Mouse (Mus musculus) T-helper 17 cell (primary cell): ENCODE results near the gene Cdv3.

Experiments used
- in situ Hi-C, 2 experiments: fragments of 300-600 bp; cut with MboI, MseI; formaldehyde crosslinking; loops; 1 replicate in 1 of 2; 2 replicates in 1 of 2; pipeline ENCODE4 v1.15.1; 2025; ENCODE audit warnings: high pct_unique_total_duplicates in 2 of 2

Gene Cdv3

GRCm38 (mm10) chr9:103304927-103305326 lies 60.7 kb downstream of the Cdv3 start, which contains the start of the genes 1300017J02Rik and Topbp1:
Gene 1300017J02Rik, minus strand, starts transcription at chr9:103305082.
Gene Topbp1, plus strand, starts transcription at chr9:103305215.
- in situ Hi-C loops = loop anchor here in 1 of 2 experiments (5.0 kb wide), 1 partner anchor 78 kb away; no protein-coding TSS in a partner anchor
